Mouse (Mus musculus) ZHBTc4 (cell line): ENCODE results near the gene Ndufv2.
"Not testable (repeated sequence)": the region's sequence is repeated elsewhere in the genome, so short reads cannot be mapped to it uniquely, and the experiment has no call there.

ENCODE experiments used
- DNase-seq: peaks from one replicate; pipeline ENCODE4 v3.0.0-alpha.2; 2011; ENCODE audit warnings: low read depth, low spot score

Ndufv2 gene

GRCm38 (mm10) chr17:66085038-66085437 is 16.3 kb downstream of the Ndufv2 start:
- DNase-seq, result no peak

DNA sequence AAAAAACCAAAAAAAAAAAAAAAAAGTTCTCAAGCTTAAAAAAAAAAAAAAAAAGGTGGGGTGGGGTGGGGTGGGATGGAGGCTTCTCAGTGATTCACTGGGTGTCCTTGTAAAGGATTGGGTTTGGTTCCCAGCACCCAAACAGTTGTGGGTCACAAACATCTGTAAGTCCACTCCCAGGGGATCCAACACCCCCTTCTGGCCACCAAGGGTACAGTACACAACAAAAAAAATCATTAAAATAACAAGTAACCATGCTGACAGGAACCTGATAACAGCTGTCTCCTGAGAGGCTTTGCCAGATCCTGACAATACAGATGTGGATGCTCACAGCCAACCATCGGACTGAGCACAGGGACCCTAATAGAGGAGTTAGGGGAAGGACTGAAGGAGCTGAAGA is 16.9 kb downstream of the Ndufv2 start:
- peak; percentile 59 for DNase-seq

GRCm38 (mm10) chr17:66077437-66077850 is 23.9 kb downstream of the Ndufv2 start:
- no peak for DNase-seq

DNA sequence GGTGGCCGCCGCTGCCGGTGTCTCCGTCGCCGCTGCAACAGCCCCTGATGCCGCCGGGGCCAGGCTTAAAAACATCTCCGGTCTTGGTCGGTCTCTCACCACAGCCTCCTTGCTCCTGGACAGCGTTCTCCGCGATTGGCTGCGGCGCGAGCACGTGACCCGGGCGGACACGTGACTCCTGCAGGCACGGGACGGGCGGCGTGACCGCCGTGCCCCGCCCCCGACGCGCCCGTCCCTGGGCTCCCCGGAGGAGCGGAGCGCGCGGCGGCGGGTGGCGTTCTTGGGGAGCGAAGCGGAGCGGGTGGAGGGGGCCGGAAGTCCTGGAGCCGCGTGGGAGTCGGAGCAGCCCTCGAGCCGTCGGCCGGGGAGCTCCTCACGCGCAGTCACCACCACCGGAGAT is 24.4 kb downstream of the Ndufv2 start, which contains the start of gene Ankrd12:
TSS of gene Ankrd12 (minus strand) at position 156 of the 400 bp plus-strand sequence.
- peak; percentile 97 for DNase-seq

GRCm38 (mm10) chr17:66076174-66076927 is 25.0 kb downstream of the Ndufv2 start:
- DNase-seq, result peak; percentile 66

- DNase-seq, result no peak
These were observed 25.6 kb downstream of the Ndufv2 start for GRCm38 (mm10) chr17:66075827-66076173.

GRCm38 (mm10) chr17:66073971-66074370 is 27.4 kb downstream of the Ndufv2 start:
- no peak for DNase-seq

GRCm38 (mm10) chr17:66069036-66069435 is 32.3 kb downstream of the Ndufv2 start:
- DNase-seq, result not testable (repeated sequence)

DNA sequence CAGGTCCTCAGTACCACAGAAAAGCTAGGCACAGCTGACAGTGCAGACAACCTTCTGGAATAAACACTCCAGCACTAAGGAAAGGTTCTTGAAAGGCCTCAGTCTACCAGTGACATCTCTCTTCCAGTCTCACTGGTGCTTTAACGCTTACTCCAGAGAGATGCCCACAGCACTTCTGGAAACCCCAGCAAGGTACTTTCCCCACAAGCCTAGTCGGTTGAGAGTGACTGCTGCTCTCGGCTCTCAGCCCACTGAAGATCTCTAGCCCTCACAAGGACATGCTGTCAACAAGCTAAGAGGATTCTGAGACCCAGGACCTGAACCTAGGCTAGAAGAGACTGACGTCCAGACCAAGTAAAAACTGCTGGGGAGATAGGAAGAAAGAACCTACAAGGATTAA is 36.2 kb downstream of the Ndufv2 start:
- no peak for DNase-seq

DNA sequence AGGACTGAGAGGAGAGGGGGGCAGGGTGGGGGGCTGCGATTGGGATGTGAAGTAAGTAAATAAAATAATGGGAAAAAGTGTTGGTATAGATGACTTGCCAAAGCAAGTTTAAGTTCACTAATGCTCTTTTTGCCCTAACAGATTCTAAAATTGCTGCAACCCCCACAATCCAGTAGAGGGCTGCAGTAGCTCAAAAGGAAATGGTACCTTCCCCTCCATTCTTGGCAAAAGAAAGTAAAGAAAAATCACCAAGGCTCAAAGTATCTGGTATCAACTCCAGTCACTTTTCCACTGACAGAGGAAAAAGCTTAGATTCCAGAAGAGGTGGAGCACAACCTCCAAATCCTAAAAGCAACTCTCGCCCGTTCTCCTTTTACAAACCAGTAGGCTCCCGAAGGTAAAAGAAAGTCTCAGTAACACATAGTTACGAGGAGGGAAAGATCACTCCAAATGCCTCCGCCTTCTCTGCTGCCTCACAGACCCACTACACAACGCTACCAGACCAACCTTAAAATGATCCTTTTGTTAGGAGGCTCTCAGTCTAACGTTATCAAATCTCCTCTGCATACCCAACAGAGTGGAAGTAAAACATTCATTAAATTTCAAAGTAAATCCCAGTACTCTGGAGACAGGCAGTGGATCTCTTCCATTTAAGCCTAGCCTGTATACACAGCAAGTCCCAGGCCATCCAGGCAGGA is 40.0 kb downstream of the Ndufv2 start:
- no peak for DNase-seq

GRCm38 (mm10) chr17:66058160-66058559 is 43.2 kb downstream of the Ndufv2 start:
- DNase-seq, result no peak

DNA sequence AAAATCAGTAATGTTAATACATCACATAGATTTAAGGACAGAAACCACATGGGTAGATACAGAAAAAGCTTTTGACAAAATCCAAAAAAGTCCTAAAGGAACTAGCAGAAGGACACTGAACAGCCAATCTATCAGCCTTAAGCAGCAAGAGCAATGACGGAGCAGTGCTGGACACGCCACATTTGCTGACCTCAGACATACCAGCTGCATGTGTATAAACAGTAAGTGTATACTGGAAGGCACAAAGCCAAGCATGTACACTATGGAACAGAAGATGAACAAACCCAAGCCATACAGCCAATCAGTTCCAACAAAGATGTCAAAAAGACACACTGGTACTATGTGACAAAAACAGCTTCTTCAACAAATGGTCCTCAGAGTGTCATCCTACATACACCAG is 44.2 kb downstream of the Ndufv2 start:
- DNase-seq, result no peak

DNA sequence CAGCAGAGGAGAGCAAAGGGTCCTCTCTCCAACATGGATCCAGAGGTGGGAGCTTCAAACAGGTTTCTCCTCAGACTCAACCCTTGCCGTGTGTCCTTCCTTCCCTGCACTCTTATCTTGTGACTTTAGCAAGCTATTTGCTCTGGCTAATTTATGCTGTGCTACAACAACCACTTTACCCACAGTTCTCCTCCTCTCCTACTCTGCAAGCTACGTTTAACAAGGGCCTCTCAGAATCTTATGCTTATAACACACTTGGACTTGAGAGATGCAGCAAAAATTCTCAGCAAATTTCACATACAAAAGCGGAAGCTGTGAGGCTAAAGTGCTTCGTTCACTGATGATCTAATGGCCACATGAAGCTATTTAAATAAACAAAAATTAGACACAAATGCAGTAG is 48.0 kb downstream of the Ndufv2 start:
- no peak for DNase-seq

- no peak for DNase-seq
These were observed 52.6 kb downstream of the Ndufv2 start for GRCm38 (mm10) chr17:66048795-66049194.

GRCm38 (mm10) chr17:66048199-66048598 is 53.2 kb downstream of the Ndufv2 start:
- DNase-seq, result no peak

DNA sequence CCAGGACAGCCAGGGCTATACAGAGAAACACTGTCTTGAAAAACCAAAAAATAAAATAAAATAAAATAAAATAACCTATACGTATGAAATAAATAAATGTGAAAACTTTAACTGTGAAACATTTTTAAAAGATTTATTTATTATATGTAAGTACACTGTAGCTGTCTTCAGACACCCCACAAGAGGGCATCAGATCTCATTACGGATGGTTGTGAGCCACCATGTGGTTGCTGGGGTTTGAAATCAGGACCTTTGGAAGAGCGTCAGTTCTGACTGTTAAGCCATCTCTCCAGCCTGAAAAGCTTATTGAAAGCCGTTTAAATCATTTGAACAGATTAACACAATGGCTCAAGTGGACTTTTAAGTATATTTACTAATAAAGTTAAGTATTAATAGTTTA is 57.7 kb downstream of the Ndufv2 start:
- not testable (repeated sequence) for DNase-seq

DNA sequence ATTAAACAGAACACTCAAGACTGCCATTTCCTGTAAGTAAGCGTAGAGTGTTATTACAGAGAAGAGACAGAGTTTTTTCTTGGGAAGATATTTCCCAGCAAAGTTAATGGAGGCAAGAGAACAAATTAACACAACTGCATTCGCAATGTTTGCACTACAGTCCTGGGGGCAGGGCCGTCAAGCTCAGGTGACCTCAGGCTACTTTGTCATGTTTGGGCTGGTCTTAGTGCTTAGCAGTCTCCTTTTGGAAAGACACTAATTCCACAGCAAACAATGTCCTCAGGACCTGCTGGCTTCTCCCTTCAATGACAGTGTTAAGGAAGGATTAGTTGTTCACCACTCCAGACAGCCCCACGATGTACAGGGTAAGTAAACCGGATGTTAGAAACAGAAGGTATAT is 60.3 kb downstream of the Ndufv2 start:
- no peak for DNase-seq

DNA sequence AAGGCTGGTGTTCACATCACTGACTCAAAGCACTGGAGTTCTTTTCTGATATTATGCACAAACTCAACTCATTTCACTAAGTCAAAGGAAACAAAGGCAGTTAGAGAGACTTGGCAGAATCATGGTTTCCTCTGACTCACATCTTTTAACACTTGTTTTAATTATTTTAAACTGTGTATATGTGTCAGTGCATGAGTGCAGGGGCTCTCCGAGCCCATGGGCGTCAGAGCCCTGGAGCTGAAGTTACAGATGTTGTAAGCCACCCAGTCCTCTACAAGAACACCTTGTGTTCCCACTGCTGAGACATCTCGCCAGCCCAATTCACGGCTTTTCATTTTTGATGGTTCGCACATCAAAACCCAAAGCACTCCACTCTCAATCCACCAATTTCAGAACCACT is 68.1 kb downstream of the Ndufv2 start:
- no peak for DNase-seq

GRCm38 (mm10) chr17:66031991-66032390 is 69.4 kb downstream of the Ndufv2 start:
- no peak for DNase-seq
